Mouse (Mus musculus): ENCODE data around the gene Ankrd22.

Ankrd22 gene

GRCm38 (mm10) chr19:34180316-34180715, 14.5 kb upstream of the Ankrd22 start:
- no peak for DNase-seq

- DNase-seq: no peak
These were observed 13.3 kb upstream of the Ankrd22 start for GRCm38 (mm10) chr19:34179136-34179535.

GRCm38 (mm10) chr19:34174004-34174403, 8.2 kb upstream of the Ankrd22 start:
- no peak for DNase-seq

GRCm38 (mm10) chr19:34171167-34171566, 5.3 kb upstream of the Ankrd22 start:
- no peak for DNase-seq

GRCm38 (mm10) chr19:34169121-34169520, 3.3 kb upstream of the Ankrd22 start:
- DNase-seq: no peak

- no peak for DNase-seq
These were observed 2.2 kb upstream of the Ankrd22 start for GRCm38 (mm10) chr19:34167896-34168661.

GRCm38 (mm10) chr19:34166386-34166785, 533 bp upstream of the Ankrd22 start:
- no peak for DNase-seq

GRCm38 (mm10) chr19:34162693-34163092, 3.2 kb downstream of the Ankrd22 start:
- no peak for DNase-seq

GRCm38 (mm10) chr19:34153263-34154144, 12.3 kb downstream of the Ankrd22 start:
- no peak for DNase-seq

GRCm38 (mm10) chr19:34151909-34152308, 13.9 kb downstream of the Ankrd22 start:
- DNase-seq: peak in 1 of 2 experiments; percentile 12

- no peak for DNase-seq
These were observed 17.4 kb downstream of the Ankrd22 start for GRCm38 (mm10) chr19:34148421-34148820.

GRCm38 (mm10) chr19:34139431-34140046, 26.3 kb downstream of the Ankrd22 start:
- no peak for DNase-seq

GRCm38 (mm10) chr19:34138720-34139430, 27.0 kb downstream of the Ankrd22 start:
- peak in 1 of 2 experiments; percentile 3 for DNase-seq

GRCm38 (mm10) chr19:34120107-34120731, 45.6 kb downstream of the Ankrd22 start:
- DNase-seq: no peak

- DNase-seq: no peak
These were observed 46.2 kb downstream of the Ankrd22 start for GRCm38 (mm10) chr19:34119653-34120052.

GRCm38 (mm10) chr19:34119102-34119501, 46.8 kb downstream of the Ankrd22 start:
- DNase-seq: no peak

- no peak for DNase-seq
These were observed 61.0 kb downstream of the Ankrd22 start for GRCm38 (mm10) chr19:34104841-34105240.

- DNase-seq: no peak
These were observed 64.0 kb downstream of the Ankrd22 start for GRCm38 (mm10) chr19:34101888-34102287.

- DNase-seq: no peak
These were observed 65.2 kb downstream of the Ankrd22 start, which contains the start of gene Lipm for GRCm38 (mm10) chr19:34100633-34101032. Gene Lipm (plus strand): TSS chr19:34100933.

- DNase-seq: peak; percentile 48 to 64
These were observed 69.6 kb downstream of the Ankrd22 start for GRCm38 (mm10) chr19:34096228-34096627.

GRCm38 (mm10) chr19:34095381-34095780, 70.5 kb downstream of the Ankrd22 start:
- peak in 1 of 2 experiments; percentile 4 for DNase-seq

All from cerebellum, postnatal 10 days (tissue).